Mouse (Mus musculus) lung, embryonic 14.5 days (tissue): ENCODE results near the gene Chst1. TPM values are rescaled to one million over a fixed set of nuclear protein-coding genes. Genes with fewer than 3 reads are reported as not detected.
A peak's percentile ranks its signal among the peaks of the same experiment; 100 is the strongest.

ENCODE experiments used
- ATAC-seq: fragments of 200-750 bp; cut with Nextera tagmentation; 2 replicates; pipeline ENCODE4 v1.8.0; 2017; ENCODE audit warnings: mild to moderate bottlenecking, moderate TSS enrichment, moderate library complexity; ENCODE audit not compliant: insufficient read depth
- DNase-seq: peaks from one replicate; pipeline ENCODE4 v3.0.0-alpha.2; 2015
- H3K27ac ChIP-seq: fragments of 300-500 bp; sonication (generic); 2 replicates; pipeline ENCODE4 v1.5.1; 2014; ENCODE audit warnings: low read depth, mild to moderate bottlenecking, moderate library complexity
- H3K27me3 ChIP-seq: fragments of 300-500 bp; sonication (generic); 2 replicates; pipeline ENCODE4 v1.6.1; 2014; ENCODE audit warnings: low read length, control low read depth; ENCODE audit not compliant: insufficient read depth
- H3K36me3 ChIP-seq: fragments of 300-500 bp; sonication (generic); 2 replicates; pipeline ENCODE4 v1.6.1; 2014; ENCODE audit warnings: control low read depth; ENCODE audit not compliant: insufficient read depth
- H3K4me1 ChIP-seq: fragments of 300-500 bp; sonication (generic); 2 replicates; pipeline ENCODE4 v1.6.1; 2014; ENCODE audit warnings: antibody characterized with exemption, control low read depth; ENCODE audit not compliant: insufficient read depth
- H3K4me2 ChIP-seq: fragments of 300-500 bp; sonication (generic); 2 replicates; pipeline ENCODE4 v1.6.1; 2014; ENCODE audit warnings: mild to moderate bottlenecking
- H3K4me3 ChIP-seq: fragments of 300-500 bp; sonication (generic); 2 replicates; pipeline ENCODE4 v1.5.1; 2014; ENCODE audit warnings: low read depth, low read length
- H3K9ac ChIP-seq: fragments of 300-500 bp; sonication (generic); 2 replicates; pipeline ENCODE4 v1.6.1; 2014
- H3K9me3 ChIP-seq: fragments of 300-500 bp; sonication (generic); 2 replicates; pipeline ENCODE4 v1.6.1; 2016; ENCODE audit warnings: low read depth, low read length, control low read depth
- CTCF ChIP-seq: IDR thresholded peaks from 2 replicates; pipeline ENCODE4 v1.5.1; 2016; ENCODE audit warnings: antibody characterized with exemption, low read depth
- WGBS: fragments of 180-500 bp; shearing (Covaris S2); extraction: QIAGEN DNeasy Blood & Tissue Kit; methylation state at CpG from one replicate; pipeline ENCODE4 v1.1.7; 2014; 5-methylcytosine and 5-hydroxymethylcytosine counted together
- polyA plus RNA-seq: library from polyadenylated mRNA; unstranded; fragments of >200 nt; fragmentation: Nextera tagmentation; extraction: Ambion mirVana; gene quantifications from 2 replicates; pipeline ENCODE4 v1.2.1, GENCODE M21; 2014

Gene Chst1
- polyA plus RNA-seq, 1 experiment from 2014 or later = 1.8 TPM

DNA sequence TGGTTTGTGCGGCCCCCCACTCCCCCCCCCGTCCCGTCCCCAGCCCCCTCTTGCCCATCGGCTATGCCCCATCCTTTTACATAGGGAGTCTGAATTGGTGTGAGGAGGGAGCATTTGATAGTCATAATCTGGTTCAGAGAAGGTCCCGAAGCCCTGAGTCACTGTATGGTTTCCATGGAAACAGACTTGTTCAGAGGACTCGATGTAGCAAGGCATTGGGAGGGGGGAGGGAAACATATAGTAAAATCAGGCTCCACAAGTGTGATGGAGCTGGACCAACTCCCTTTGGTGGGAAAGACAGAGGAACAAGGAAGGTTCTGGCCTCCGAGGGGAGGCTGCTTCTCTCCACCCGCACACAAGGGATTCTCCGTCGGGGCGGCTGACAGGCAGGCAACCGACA is 2.6 kb downstream of the Chst1 start:
- 6% methylated on average over 12 of the region's 12 CpGs for WGBS
- DNase-seq (peak; percentile 55), ATAC-seq (no peak)
- Histone ChIP-seq H3K27me3 (peaks cover 28% of the 10 kb centered on the region), H3K4me3 (no peak overlapping the region), H3K9ac (no peak overlapping the region), H3K27ac (no peak overlapping the region), H3K4me2 (no peak overlapping the region), H3K9me3 (no peaks in the 10 kb centered on the region), H3K36me3 (no peaks in the 10 kb centered on the region), H3K4me1 (no peaks in the 10 kb centered on the region)
- no peak for TF ChIP-seq CTCF

DNA sequence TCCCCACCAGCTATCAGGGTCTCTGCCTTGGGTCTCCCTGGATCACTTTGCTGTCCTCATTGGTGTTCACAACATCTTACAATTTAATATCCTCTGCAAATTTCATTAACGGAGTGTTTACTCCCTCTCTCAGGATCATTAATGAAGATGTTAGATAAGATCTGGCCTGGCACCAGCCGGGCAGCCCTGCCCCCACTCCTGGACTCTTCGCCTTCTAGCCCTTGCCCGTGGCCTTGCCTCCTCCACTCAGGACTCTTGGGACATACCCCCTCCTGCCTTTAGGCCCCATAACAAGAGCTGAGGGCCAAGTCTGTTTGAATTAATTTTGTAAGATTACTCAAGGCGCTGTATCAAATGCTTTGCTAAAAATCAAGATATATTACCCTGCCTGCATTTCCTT is 4.1 kb downstream of the Chst1 start:
- Histone ChIP-seq H3K9me3 (no peaks in the 10 kb centered on the region), H3K9ac (no peak overlapping the region), H3K4me3 (no peak overlapping the region), H3K27me3 (peaks cover 28% of the 10 kb centered on the region), H3K4me2 (no peak overlapping the region), H3K36me3 (no peaks in the 10 kb centered on the region), H3K27ac (no peak overlapping the region), H3K4me1 (no peaks in the 10 kb centered on the region)
- TF ChIP-seq CTCF = no peak
- DNase-seq (no peak), ATAC-seq (no peak)
- 53% methylated on average over 5 of the region's 5 CpGs for WGBS

DNA sequence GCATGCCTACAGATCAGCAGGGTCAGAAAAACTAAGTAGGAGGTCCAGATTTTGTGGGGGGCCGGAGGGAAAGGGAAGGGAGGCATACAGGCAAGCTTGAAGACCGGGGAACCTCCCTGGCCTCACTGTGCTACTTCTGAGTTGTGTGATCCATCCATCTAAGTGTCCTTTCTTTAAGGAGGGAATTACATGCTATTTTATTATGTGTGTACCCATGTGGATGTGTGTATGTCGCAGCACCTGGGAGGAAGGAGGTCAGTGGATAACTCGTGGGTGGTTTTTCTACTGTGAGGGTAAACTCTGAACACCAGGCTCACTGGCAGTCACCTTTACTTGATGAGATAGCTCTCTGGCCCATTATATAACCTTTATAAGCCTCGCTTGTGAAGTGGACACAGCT is 5.1 kb downstream of the Chst1 start:
- TF ChIP-seq CTCF = no peak

DNA sequence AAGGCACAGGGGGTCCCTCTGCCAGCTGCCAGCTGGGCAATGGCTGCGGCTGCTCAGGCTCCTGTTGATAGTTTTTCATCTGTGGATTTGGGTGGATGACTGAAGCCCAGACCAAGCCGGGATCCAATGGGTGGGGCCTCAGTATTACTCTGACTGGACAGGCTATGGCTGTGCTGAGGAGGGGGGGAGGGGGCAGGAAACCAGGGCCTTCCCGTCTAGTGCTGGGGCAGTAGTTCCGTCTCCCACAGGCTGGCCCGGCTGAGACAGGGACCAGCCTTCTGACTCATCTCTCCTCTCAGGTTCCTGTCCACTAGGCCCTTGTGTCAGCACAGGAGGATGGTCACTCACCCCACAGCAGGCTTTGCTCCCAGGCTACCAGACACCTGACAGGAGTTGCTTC is 6.5 kb downstream of the Chst1 start:
- Histone ChIP-seq H3K9me3 (no peaks in the 10 kb centered on the region), H3K4me1 (no peaks in the 10 kb centered on the region), H3K4me3 (no peak overlapping the region), H3K36me3 (no peaks in the 10 kb centered on the region), H3K9ac (no peak overlapping the region), H3K27ac (no peak overlapping the region), H3K4me2 (no peak overlapping the region), H3K27me3 (peaks cover 17% of the 10 kb centered on the region)
- TF ChIP-seq CTCF = no peak
- 0 out of 2 replicates have a peak, but pooled peaks have one; percentile 45 for ATAC-seq
- 50% methylated on average over 5 of the region's 5 CpGs for whole genome bisulfite sequencing
- DNase-seq = peak; percentile 14

More for the DNA sequence above, 5.1 kb downstream of the Chst1 start:
- Histone ChIP-seq H3K27ac (no peak overlapping the region), H3K9me3 (no peaks in the 10 kb centered on the region), H3K4me3 (no peak overlapping the region), H3K4me2 (no peak overlapping the region), H3K36me3 (no peaks in the 10 kb centered on the region), H3K9ac (no peak overlapping the region), H3K4me1 (no peaks in the 10 kb centered on the region), H3K27me3 (peaks cover 28% of the 10 kb centered on the region)
- ATAC-seq (no peak), DNase-seq (no peak)
- 83% methylated on average over 5 of the region's 5 CpGs for WGBS

DNA sequence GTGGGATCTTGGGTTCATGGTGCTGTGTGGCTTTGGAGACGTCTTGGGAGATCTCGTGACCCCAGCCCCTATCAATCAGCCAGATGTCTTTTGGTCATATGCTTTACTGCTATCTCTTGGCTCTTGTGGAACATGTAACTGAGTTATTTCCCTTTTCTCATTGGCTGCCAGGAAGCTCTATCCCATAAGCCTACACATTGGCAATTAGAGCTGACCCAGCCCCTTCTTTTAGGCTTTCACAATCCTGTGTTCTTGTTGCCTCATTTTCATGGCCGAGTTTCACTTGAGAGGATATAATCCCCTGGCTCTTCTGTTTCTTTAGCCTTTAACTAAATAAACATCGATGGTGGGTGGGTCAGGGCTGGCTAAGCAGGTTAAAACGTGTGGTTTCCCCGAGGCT is 7.6 kb downstream of the Chst1 start:
- Histone ChIP-seq H3K4me1 (no peaks in the 10 kb centered on the region), H3K9me3 (no peaks in the 10 kb centered on the region), H3K4me2 (no peak overlapping the region), H3K9ac (no peak overlapping the region), H3K27ac (no peak overlapping the region), H3K4me3 (no peak overlapping the region), H3K27me3 (peaks cover 7% of the 10 kb centered on the region; the same call in 1 of the 2 replicates), H3K36me3 (no peaks in the 10 kb centered on the region)
- WGBS = 44% methylated on average over 6 of the region's 6 CpGs
- TF ChIP-seq CTCF = no peak
- no peak for DNase-seq
- no peak for ATAC-seq

DNA sequence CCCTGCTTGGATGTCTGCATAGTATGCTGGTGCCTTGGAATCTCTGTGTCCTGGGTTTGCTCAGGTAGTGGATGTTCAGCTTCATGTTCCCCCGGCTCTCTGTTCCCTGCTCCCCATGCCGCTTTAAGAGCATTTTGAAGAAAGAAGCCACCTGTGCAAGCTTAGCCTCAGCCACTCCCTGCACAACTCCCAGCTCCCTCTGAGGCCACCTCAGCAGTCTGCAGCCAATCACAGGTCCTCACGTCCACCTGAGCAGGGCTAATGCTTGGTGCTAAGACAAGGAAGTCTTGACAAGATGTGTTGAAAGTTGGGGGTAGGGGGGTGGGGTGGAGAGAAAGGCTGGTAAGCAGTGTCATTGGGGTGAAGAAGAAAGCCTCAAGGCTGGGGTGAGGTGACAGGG is 8.1 kb downstream of the Chst1 start:
- H3K27ac ChIP-seq = no peak overlapping the region
- 0 out of 2 replicates have a peak, but pooled peaks cover 3% of the 10 kb centered on the region for H3K27me3 ChIP-seq
- TF ChIP-seq CTCF = no peak
- no peaks in the 10 kb centered on the region for H3K4me1 ChIP-seq
- 58% methylated on average over 3 of the region's 3 CpGs for WGBS
- H3K9me3 ChIP-seq = no peaks in the 10 kb centered on the region
- ATAC-seq (no peak), DNase-seq (no peak)
- no peak overlapping the region for H3K9ac ChIP-seq
- H3K4me3 ChIP-seq = no peak overlapping the region
- no peak overlapping the region for H3K4me2 ChIP-seq
- H3K36me3 ChIP-seq = no peaks in the 10 kb centered on the region

DNA sequence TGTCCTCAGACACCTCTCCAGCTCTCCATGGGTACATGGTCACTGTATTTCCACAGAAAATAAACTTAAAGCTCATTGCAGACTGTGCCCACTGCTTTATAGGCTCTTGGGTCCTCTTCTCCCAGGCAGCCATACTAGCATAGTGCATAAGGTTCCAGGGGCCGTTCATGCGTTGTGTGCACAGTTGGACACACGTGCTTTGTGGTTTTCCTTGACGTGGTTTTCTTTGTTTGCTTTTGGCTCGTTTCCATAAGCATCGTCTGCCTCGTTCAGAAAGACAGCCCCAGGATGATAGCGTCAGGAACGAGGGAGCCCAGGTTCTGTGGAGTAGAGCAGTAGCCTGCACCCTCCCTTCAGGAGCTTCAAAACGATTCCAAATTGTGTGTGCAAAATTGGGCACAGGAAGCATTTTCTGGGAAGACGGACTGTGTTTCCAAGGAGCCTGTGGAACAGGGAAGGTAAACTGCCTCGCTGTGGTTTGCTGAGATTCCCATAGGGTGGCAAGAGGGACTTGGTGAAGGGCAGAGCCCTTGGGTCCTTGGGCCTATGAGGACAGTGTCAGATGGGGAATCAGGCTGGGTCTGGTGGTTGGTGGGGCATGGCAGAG is 8.6 kb downstream of the Chst1 start:
- H3K4me1 ChIP-seq = no peaks in the 10 kb centered on the region
- 48% methylated on average over 12 of the region's 12 CpGs for WGBS
- H3K9ac ChIP-seq = no peak overlapping the region
- no peaks in the 10 kb centered on the region for H3K27me3 ChIP-seq
- no peak overlapping the region for H3K4me3 ChIP-seq
- H3K9me3 ChIP-seq = no peaks in the 10 kb centered on the region
- ATAC-seq (no peak), DNase-seq (no peak)
- H3K4me2 ChIP-seq = no peak overlapping the region
- no peaks in the 10 kb centered on the region for H3K36me3 ChIP-seq
- no peak overlapping the region for H3K27ac ChIP-seq
- no peak for TF ChIP-seq CTCF
